Mouse (Mus musculus) forebrain, embryonic 15.5 days (tissue): ENCODE data around the gene Pla2g6. TPM values are rescaled to one million over a fixed set of nuclear protein-coding genes. Genes with fewer than 3 reads are reported as not detected.

Experiments used
- ATAC-seq: fragments of 200-750 bp; cut with Nextera tagmentation; replicated peaks from 2 replicates; pipeline ENCODE4 v1.8.0; 2017; ENCODE audit warnings: mild to moderate bottlenecking, moderate TSS enrichment, moderate library complexity
- H3K27ac ChIP-seq: fragments of 300-500 bp; sonication (generic); replicated peaks from 2 replicates; pipeline ENCODE4 v1.5.1; 2015; ENCODE audit warnings: mild to moderate bottlenecking, inconsistent platforms
- H3K27me3 ChIP-seq: fragments of 300-500 bp; sonication (generic); 2 replicates; pipeline ENCODE4 v1.6.1; 2015; ENCODE audit warnings: inconsistent platforms
- H3K36me3 ChIP-seq: fragments of 300-500 bp; sonication (generic); 2 replicates; pipeline ENCODE4 v1.6.1; 2015; ENCODE audit warnings: mild to moderate bottlenecking, inconsistent platforms
- H3K4me1 ChIP-seq: fragments of 300-500 bp; sonication (generic); 2 replicates; pipeline ENCODE4 v1.6.1; 2015; ENCODE audit warnings: inconsistent platforms
- H3K4me2 ChIP-seq: fragments of 300-500 bp; sonication (generic); replicated peaks from 2 replicates; pipeline ENCODE4 v1.6.1; 2015; ENCODE audit warnings: mild to moderate bottlenecking, inconsistent platforms
- H3K4me3 ChIP-seq: fragments of 300-500 bp; sonication (generic); 2 replicates; pipeline ENCODE4 v1.5.1; 2015; ENCODE audit warnings: mild to moderate bottlenecking, inconsistent platforms
- H3K9ac ChIP-seq: fragments of 300-500 bp; sonication (generic); replicated peaks from 2 replicates; pipeline ENCODE4 v1.6.1; 2015; ENCODE audit warnings: mild to moderate bottlenecking, inconsistent platforms
- H3K9me3 ChIP-seq: fragments of 300-500 bp; sonication (generic); 2 replicates; pipeline ENCODE4 v1.6.1; 2016; ENCODE audit warnings: inconsistent platforms
- WGBS: fragments of 180-500 bp; shearing (Covaris S2); methylation state at CpG from one replicate; pipeline ENCODE4 v1.1.7; 2015; ENCODE audit warnings: mixed read lengths; 5-methylcytosine and 5-hydroxymethylcytosine counted together
- polyA plus RNA-seq: library from polyadenylated mRNA; unstranded; fragments of >200 nt; fragmentation: Nextera tagmentation; extraction: Ambion mirVana; gene quantifications from 2 replicates; pipeline ENCODE4 v1.2.1, GENCODE M21; 2015

Pla2g6 gene
- polyA plus RNA-seq, 1 experiment from 2014 or later, result 25.8 TPM

GRCm38 (mm10) chr15:79328939-79329275, 717 bp upstream of the Pla2g6 start:
- H3K36me3 ChIP-seq, result no peaks in the 10 kb centered on the region
- H3K27ac ChIP-seq, result peak overlapping the region; percentile 91; the same call in 1 of the 2 replicates
- H3K9ac ChIP-seq, result no peak overlapping the region
- ATAC-seq, result no peak
- H3K9me3 ChIP-seq, result no peaks in the 10 kb centered on the region
- H3K4me3 ChIP-seq, result peak overlapping the region; percentile 76; the same call in 1 of the 2 replicates
- peaks cover 21% of the 10 kb centered on the region for H3K4me1 ChIP-seq
- no peaks in the 10 kb centered on the region for H3K27me3 ChIP-seq
- 95% methylated on average over 4 of the region's 4 CpGs for WGBS
- no peak overlapping the region for H3K4me2 ChIP-seq

- WGBS, result 9% methylated on average over 20 of the region's 20 CpGs
- no peaks in the 10 kb centered on the region for H3K27me3 ChIP-seq
- H3K4me2 ChIP-seq, result peak overlapping the region; percentile 83
- no peaks in the 10 kb centered on the region for H3K36me3 ChIP-seq
- peak overlapping the region; percentile 76 for H3K4me3 ChIP-seq
- H3K4me1 ChIP-seq, result peaks cover 24% of the 10 kb centered on the region
- peak overlapping the region; percentile 91 for H3K27ac ChIP-seq
- peak; percentile 63 for ATAC-seq
- H3K9ac ChIP-seq, result peak overlapping the region; percentile 61
- no peaks in the 10 kb centered on the region for H3K9me3 ChIP-seq
These were observed 924 bp downstream of the Pla2g6 start for GRCm38 (mm10) chr15:79326971-79327961.

- Histone ChIP-seq H3K9me3 (no peaks in the 10 kb centered on the region), H3K27me3 (no peaks in the 10 kb centered on the region), H3K4me2 (no peak overlapping the region), H3K27ac (no peak overlapping the region), H3K36me3 (no peaks in the 10 kb centered on the region), H3K4me1 (peaks cover 24% of the 10 kb centered on the region), H3K4me3 (no peak overlapping the region), H3K9ac (no peak overlapping the region)
- WGBS, result 84% methylated on average over 4 of the region's 4 CpGs
- ATAC-seq, result no peak
These were observed 1.9 kb downstream of the Pla2g6 start for GRCm38 (mm10) chr15:79326264-79326663.

- no peak overlapping the region for H3K4me2 ChIP-seq
- H3K9me3 ChIP-seq, result no peaks in the 10 kb centered on the region
- ATAC-seq, result no peak
- H3K27ac ChIP-seq, result no peak overlapping the region
- peaks cover 24% of the 10 kb centered on the region for H3K4me1 ChIP-seq
- no peaks in the 10 kb centered on the region for H3K27me3 ChIP-seq
- H3K36me3 ChIP-seq, result no peaks in the 10 kb centered on the region
- no peak overlapping the region for H3K9ac ChIP-seq
- 85% methylated on average over 3 of the region's 3 CpGs for WGBS
- H3K4me3 ChIP-seq, result no peak overlapping the region
These were observed 2.4 kb downstream of the Pla2g6 start for GRCm38 (mm10) chr15:79325742-79326141.

- Histone ChIP-seq H3K4me1 (peaks cover 24% of the 10 kb centered on the region), H3K4me2 (no peak overlapping the region), H3K9me3 (no peaks in the 10 kb centered on the region), H3K27me3 (no peaks in the 10 kb centered on the region), H3K4me3 (no peak overlapping the region), H3K9ac (no peak overlapping the region), H3K27ac (no peak overlapping the region), H3K36me3 (no peaks in the 10 kb centered on the region)
- ATAC-seq, result no peak
- 83% methylated on average over 3 of the region's 3 CpGs for WGBS
These were observed 3.8 kb downstream of the Pla2g6 start for GRCm38 (mm10) chr15:79324373-79324772.

GRCm38 (mm10) chr15:79323791-79324155, 4.4 kb downstream of the Pla2g6 start:
- Histone ChIP-seq H3K9me3 (no peaks in the 10 kb centered on the region), H3K36me3 (no peaks in the 10 kb centered on the region), H3K4me1 (peaks cover 24% of the 10 kb centered on the region), H3K4me3 (no peak overlapping the region), H3K9ac (no peak overlapping the region), H3K27me3 (no peaks in the 10 kb centered on the region), H3K27ac (no peak overlapping the region), H3K4me2 (no peak overlapping the region)
- no peak for ATAC-seq
- WGBS, result 85% methylated on average over 4 of the region's 4 CpGs

GRCm38 (mm10) chr15:79322991-79323790, 5.0 kb downstream of the Pla2g6 start:
- Histone ChIP-seq H3K36me3 (no peaks in the 10 kb centered on the region), H3K9me3 (no peaks in the 10 kb centered on the region), H3K9ac (no peak overlapping the region), H3K27ac (no peak overlapping the region), H3K4me1 (peaks cover 19% of the 10 kb centered on the region), H3K4me2 (no peak overlapping the region), H3K4me3 (no peak overlapping the region), H3K27me3 (no peaks in the 10 kb centered on the region)
- ATAC-seq, result no peak
- WGBS, result 85% methylated on average over 6 of the region's 6 CpGs

- Histone ChIP-seq H3K4me2 (no peak overlapping the region), H3K9ac (no peak overlapping the region), H3K27me3 (no peaks in the 10 kb centered on the region), H3K36me3 (no peaks in the 10 kb centered on the region), H3K9me3 (no peaks in the 10 kb centered on the region), H3K4me3 (no peak overlapping the region), H3K4me1 (peaks cover 16% of the 10 kb centered on the region), H3K27ac (no peak overlapping the region)
- no peak for ATAC-seq
- 86% methylated on average over 11 of the region's 11 CpGs for WGBS
These were observed 5.8 kb downstream of the Pla2g6 start for GRCm38 (mm10) chr15:79322281-79322990.

- H3K4me3 ChIP-seq, result no peak overlapping the region
- ATAC-seq, result no peak
- 80% methylated on average over 5 of the region's 5 CpGs for WGBS
These were observed 6.4 kb downstream of the Pla2g6 start for GRCm38 (mm10) chr15:79321733-79322190.

GRCm38 (mm10) chr15:79313848-79314369, 14.3 kb downstream of the Pla2g6 start:
- Histone ChIP-seq H3K4me2 (no peak overlapping the region), H3K9ac (no peak overlapping the region), H3K4me1 (no peaks in the 10 kb centered on the region), H3K4me3 (no peak overlapping the region), H3K27ac (no peak overlapping the region), H3K9me3 (no peaks in the 10 kb centered on the region), H3K36me3 (no peaks in the 10 kb centered on the region), H3K27me3 (no peaks in the 10 kb centered on the region)
- ATAC-seq, result no peak
- WGBS, result 76% methylated on average over 8 of the region's 8 CpGs

More at GRCm38 (mm10) chr15:79321733-79322190, 6.4 kb downstream of the Pla2g6 start:
- H3K4me2 ChIP-seq, result no peak overlapping the region
- H3K9me3 ChIP-seq, result no peaks in the 10 kb centered on the region
- no peaks in the 10 kb centered on the region for H3K36me3 ChIP-seq
- H3K9ac ChIP-seq, result no peak overlapping the region
- peaks cover 10% of the 10 kb centered on the region for H3K4me1 ChIP-seq
- no peak overlapping the region for H3K27ac ChIP-seq
- no peaks in the 10 kb centered on the region for H3K27me3 ChIP-seq

GRCm38 (mm10) chr15:79307861-79308260, 20.3 kb downstream of the Pla2g6 start:
- Histone ChIP-seq H3K27me3 (no peaks in the 10 kb centered on the region), H3K9ac (no peak overlapping the region), H3K36me3 (no peaks in the 10 kb centered on the region), H3K4me3 (no peak overlapping the region), H3K4me2 (no peak overlapping the region), H3K27ac (no peak overlapping the region), H3K9me3 (no peaks in the 10 kb centered on the region), H3K4me1 (no peaks in the 10 kb centered on the region)
- ATAC-seq, result no peak
- WGBS, result 84% methylated on average over 4 of the region's 4 CpGs
